Mouse (Mus musculus) kidney, adult 2 months (tissue): ENCODE measurements at regions not wholly inside any gene's neighbourhood (a gene's known extent, or its start where the extent isn't known, plus 50 kb on each side); places are given as distances from the start of the nearest gene placed in this dataset.
A peak's percentile ranks its signal among the peaks of the same experiment; 100 is the strongest.
"Not testable (repeated sequence)": the region's sequence is repeated elsewhere in the genome, so short reads cannot be mapped to it uniquely, and the experiment has no call there.

Experiments
- DNase-seq: peaks from one replicate; pipeline ENCODE4 v3.0.0; 2021
- H3K27ac ChIP-seq: fragments of 200-500 bp; 2 replicates; pipeline ENCODE4 v1.5.1; 2012; ENCODE audit warnings: low read depth, low read length, control low read depth, inconsistent platforms; ENCODE audit not compliant: insufficient read depth
- H3K27me3 ChIP-seq: fragments of 200-500 bp; replicated peaks from 2 replicates; pipeline ENCODE4 v1.6.1; 2012; ENCODE audit warnings: mild to moderate bottlenecking, moderate library complexity, low read length, inconsistent platforms; ENCODE audit not compliant: control insufficient read depth, insufficient read depth
- H3K36me3 ChIP-seq: fragments of 200-500 bp; 2 replicates; pipeline ENCODE4 v1.6.1; 2012; ENCODE audit warnings: mild to moderate bottlenecking, moderate library complexity, low read length, inconsistent platforms; ENCODE audit not compliant: control insufficient read depth, insufficient read depth
- H3K4me1 ChIP-seq: fragments of 200-500 bp; 2 replicates; pipeline ENCODE4 v1.6.1; 2011; ENCODE audit warnings: low read length; ENCODE audit not compliant: control insufficient read depth, insufficient read depth
- H3K4me3 ChIP-seq: fragments of 200-500 bp; 2 replicates; pipeline ENCODE4 v1.5.1; 2011; ENCODE audit warnings: mild to moderate bottlenecking, low read depth, low read length, control low read depth; ENCODE audit not compliant: insufficient read depth
- CTCF ChIP-seq: fragments of 200-500 bp; conservative IDR thresholded peaks from 2 replicates; pipeline ENCODE4 v1.5.1; 2011; ENCODE audit warnings: low read depth, mild to moderate bottlenecking, control low read depth, low read length, moderate library complexity, mixed read lengths; ENCODE audit not compliant: insufficient read depth, insufficient read length
- POLR2A ChIP-seq: fragments of 200-500 bp; IDR thresholded peaks from one replicate; pipeline ENCODE4 v1.6.1; 2011; ENCODE audit warnings: low read depth, low read length, control low read depth
- WGBS: fragments of 180-500 bp; shearing (Covaris S2); methylation state at CpG from one replicate; pipeline ENCODE4 v1.1.7; 2018; 5-methylcytosine and 5-hydroxymethylcytosine counted together

GRCm38 (mm10) chr10:119130676-119131075, 109.2 kb downstream of the Cand1 start:
- 82% methylated on average over 6 of the region's 6 CpGs for WGBS
- no peak for DNase-seq
- Histone ChIP-seq H3K36me3 (no peaks in the 10 kb centered on the region), H3K4me1 (no peaks in the 10 kb centered on the region), H3K27me3 (no peaks in the 10 kb centered on the region; the same call in 1 of the 2 replicates), H3K27ac (no peak overlapping the region), H3K4me3 (no peak overlapping the region)
- no peak for TF ChIP-seq POLR2A
- no peak for TF ChIP-seq CTCF

- no peak for DNase-seq
- no peak overlapping the region for H3K27ac ChIP-seq
- WGBS = over 99% methylated on average over 3 of the region's 3 CpGs
These were observed 111.8 kb downstream of the Cand1 start for GRCm38 (mm10) chr10:119128035-119128434.

GRCm38 (mm10) chr10:119123517-119123916, 116.3 kb downstream of the Cand1 start:
- Histone ChIP-seq H3K4me1 (no peaks in the 10 kb centered on the region), H3K4me3 (no peak overlapping the region), H3K36me3 (no peaks in the 10 kb centered on the region), H3K27me3 (no peaks in the 10 kb centered on the region), H3K27ac (no peak overlapping the region)
- WGBS = 81% methylated on average over 5 of the region's 5 CpGs
- DNase-seq = no peak
- TF ChIP-seq CTCF = no peak
- TF ChIP-seq POLR2A = no peak

More at GRCm38 (mm10) chr10:119128035-119128434, 111.8 kb downstream of the Cand1 start:
- H3K27me3 ChIP-seq = no peaks in the 10 kb centered on the region; the same call in 1 of the 2 replicates
- no peaks in the 10 kb centered on the region for H3K36me3 ChIP-seq
- no peaks in the 10 kb centered on the region for H3K4me1 ChIP-seq
- TF ChIP-seq CTCF (no peak), POLR2A (no peak)
- H3K4me3 ChIP-seq = no peak overlapping the region

GRCm38 (mm10) chr10:119122347-119122746, 117.5 kb downstream of the Cand1 start:
- Histone ChIP-seq H3K36me3 (no peaks in the 10 kb centered on the region), H3K27me3 (no peaks in the 10 kb centered on the region), H3K27ac (no peak overlapping the region), H3K4me1 (no peaks in the 10 kb centered on the region), H3K4me3 (no peak overlapping the region)
- DNase-seq = no peak
- TF ChIP-seq CTCF = no peak
- TF ChIP-seq POLR2A = no peak
- 86% methylated on average over 8 of the region's 8 CpGs for WGBS

- Histone ChIP-seq H3K27me3 (no peaks in the 10 kb centered on the region), H3K4me1 (no peaks in the 10 kb centered on the region), H3K27ac (no peak overlapping the region), H3K36me3 (no peaks in the 10 kb centered on the region), H3K4me3 (no peak overlapping the region)
- no peak for TF ChIP-seq CTCF
- DNase-seq = no peak
- WGBS = 54% methylated on average over 6 of the region's 6 CpGs
These were observed 118.3 kb downstream of the Cand1 start for GRCm38 (mm10) chr10:119121575-119121974.

- WGBS = 78% methylated on average over 2 of the region's 2 CpGs
- TF ChIP-seq CTCF (no peak), POLR2A (no peak)
- Histone ChIP-seq H3K4me1 (no peaks in the 10 kb centered on the region), H3K4me3 (no peak overlapping the region), H3K27ac (no peak overlapping the region), H3K36me3 (no peaks in the 10 kb centered on the region), H3K27me3 (no peaks in the 10 kb centered on the region; the same call in 1 of the 2 replicates)
- DNase-seq = no peak
These were observed 122.9 kb downstream of the Cand1 start for GRCm38 (mm10) chr10:119116843-119117390.

- DNase-seq, H3K4me3 ChIP-seq, H3K27me3 ChIP-seq, H3K4me1 ChIP-seq, H3K27ac ChIP-seq, H3K36me3 ChIP-seq: not testable (repeated sequence)
These were observed 124.7 kb downstream of the Cand1 start for GRCm38 (mm10) chr10:119115200-119115599.

GRCm38 (mm10) chr10:119114653-119115052, 125.2 kb downstream of the Cand1 start:
- DNase-seq = peak; percentile 31
- H3K36me3 ChIP-seq = no peaks in the 10 kb centered on the region
- H3K4me1 ChIP-seq = no peaks in the 10 kb centered on the region
- TF ChIP-seq POLR2A = no peak
- no peak for TF ChIP-seq CTCF
- H3K4me3 ChIP-seq = no peak overlapping the region
- 27% methylated on average over 10 of the region's 10 CpGs for WGBS
- H3K27ac ChIP-seq = no peak overlapping the region
- no peaks in the 10 kb centered on the region; the same call in 1 of the 2 replicates for H3K27me3 ChIP-seq
